Mouse (Mus musculus) cerebellum, adult (tissue): ENCODE data around the gene Amy2a1.
"Not testable (repeated sequence)": the region's sequence is repeated elsewhere in the genome, so short reads cannot be mapped to it uniquely, and the experiment has no call there.

Experiments used
- ATAC-seq: cut with Nextera tagmentation; 2 replicates; pipeline ENCODE4 v1.9.2; 2017; ENCODE audit warnings: mild to moderate bottlenecking, moderate library complexity, mixed read lengths; ENCODE audit not compliant: insufficient number of reproducible peaks, low FRiP score, low TSS enrichment

Gene Amy2a1

DNA sequence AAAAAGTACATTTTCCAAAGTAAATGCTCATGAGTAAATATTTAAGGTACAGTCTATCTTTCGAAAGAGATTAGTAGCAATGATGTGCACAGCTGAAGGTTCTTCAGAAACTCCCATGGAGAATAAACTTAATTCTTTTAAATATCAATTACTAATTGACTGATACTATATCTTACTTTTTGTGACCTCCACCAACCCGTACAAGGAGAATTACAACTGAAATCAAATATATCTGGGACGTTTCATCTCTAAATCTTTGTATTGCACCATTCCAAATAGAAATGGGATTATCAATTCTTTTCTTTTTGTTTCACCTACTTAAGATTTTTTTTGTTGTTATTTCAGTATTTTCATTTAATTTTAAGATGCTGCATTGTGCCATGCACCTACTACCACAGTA is at the start of gene Amy2a1:
TSS of gene Amy2a1 (minus strand) at position 101 of the 400 bp plus-strand sequence.
- not testable (repeated sequence) for ATAC-seq

DNA sequence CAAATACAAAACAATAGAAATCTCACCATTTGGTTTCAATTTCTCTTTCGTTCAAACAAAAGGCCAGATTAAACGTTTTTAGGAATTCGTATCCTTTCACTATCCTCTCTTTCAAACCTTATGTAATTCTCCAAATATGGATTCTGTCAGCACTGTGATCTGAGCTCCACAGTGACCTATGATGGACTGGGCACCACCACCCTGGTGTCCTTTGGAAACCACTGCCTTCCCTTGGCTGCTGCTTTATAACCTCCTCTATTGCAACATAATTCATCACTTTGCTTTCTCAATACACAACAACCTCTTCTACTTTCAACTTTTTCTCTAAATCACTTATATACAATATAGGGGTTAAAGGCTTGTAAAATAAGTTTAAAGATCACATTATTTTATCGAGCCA is 42.4 kb upstream of the Amy2a1 start:
- ATAC-seq = no peak

DNA sequence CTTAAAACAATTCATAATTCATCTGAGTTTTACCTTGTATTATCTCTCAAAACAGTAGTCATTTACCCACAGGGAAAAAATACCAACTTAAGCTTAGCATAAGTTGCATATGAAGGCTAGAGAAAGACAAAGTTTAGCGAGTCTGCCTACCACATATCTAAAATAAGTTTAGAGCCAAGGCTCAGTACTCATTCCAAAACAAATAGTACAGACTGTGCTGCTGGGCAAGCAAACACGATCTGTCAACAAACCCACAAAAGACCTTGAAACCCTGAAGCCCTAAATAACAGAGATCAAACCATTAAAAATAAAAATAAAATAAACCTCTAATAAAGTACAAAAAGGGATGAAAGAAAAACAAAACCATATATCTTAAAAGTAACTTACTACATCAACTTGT is 41.9 kb upstream of the Amy2a1 start:
- no peak for ATAC-seq

DNA sequence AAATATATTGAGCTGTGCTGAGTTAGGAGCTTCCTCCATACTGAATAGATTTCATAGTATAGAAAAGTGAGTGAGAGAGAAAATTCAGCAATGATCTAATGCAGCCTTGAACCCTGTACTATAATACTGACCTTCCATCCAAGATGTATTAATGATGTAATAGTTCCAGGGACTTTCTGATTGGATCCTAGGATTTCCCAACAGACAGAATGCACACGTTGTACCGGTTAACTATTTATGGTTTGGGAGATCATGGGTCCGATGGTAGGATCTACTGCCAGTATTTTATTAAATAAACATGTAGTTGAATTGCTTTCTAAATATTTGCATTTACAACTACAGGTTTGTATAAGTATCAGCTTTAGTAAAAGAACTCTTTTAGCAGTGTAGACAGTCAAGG is 39.9 kb upstream of the Amy2a1 start:
- ATAC-seq = no peak

GRCm38 (mm10) chr3:113539692-113540091 is 7.5 kb upstream of the Amy2a1 start:
- ATAC-seq = no peak
